Mouse (Mus musculus): Measurements from ENCODE around the gene Hint1. TPM values are rescaled to one million over a fixed set of nuclear protein-coding genes. Genes with fewer than 3 reads are reported as not detected.
"Not testable (repeated sequence)": the region's sequence is repeated elsewhere in the genome, so short reads cannot be mapped to it uniquely, and the experiment has no call there.

Hint1 gene
- polyA plus RNA-seq, 1 experiment, result 249 TPM

GRCm38 (mm10) chr11:54836106-54836505 is 30.1 kb upstream of the Hint1 start:
- TF ChIP-seq POLR2A (IDR thresholded peaks at IDR 0.05; ENCODE audit: borderline replicate concordance, control insufficient read depth, low read depth, low read length), result no peak
- TF ChIP-seq CTCF (IDR thresholded peaks at IDR 0.05; ENCODE audit: control insufficient read depth, insufficient read depth, low read length), result no peak
- no peak overlapping the region for H3K27ac ChIP-seq (ENCODE audit: control insufficient read depth, insufficient read depth, low read depth, low read length, poor library complexity)
- no peak overlapping the region for H3K4me3 ChIP-seq (replicated peaks; ENCODE audit: control insufficient read depth, low read depth, low read length)
- WGBS, result 81% methylated on average over 9 of the region's 9 CpGs
- no peaks in the 10 kb centered on the region for H3K4me1 ChIP-seq (ENCODE audit: control insufficient read depth, insufficient read depth, low read length)

- Histone ChIP-seq H3K4me1 (ENCODE audit: control insufficient read depth, insufficient read depth, low read length) (no peaks in the 10 kb centered on the region; the same call in 1 of the 2 replicates), H3K4me3 (replicated peaks; ENCODE audit: control insufficient read depth, low read depth, low read length) (no peak overlapping the region), H3K27ac (ENCODE audit: control insufficient read depth, insufficient read depth, low read depth, low read length, poor library complexity) (no peak overlapping the region)
- TF ChIP-seq CTCF (IDR thresholded peaks at IDR 0.05; ENCODE audit: control insufficient read depth, insufficient read depth, low read length), result no peak
- TF ChIP-seq POLR2A (IDR thresholded peaks at IDR 0.05; ENCODE audit: borderline replicate concordance, control insufficient read depth, low read depth, low read length), result no peak
- WGBS, result 84% methylated on average over 4 of the region's 4 CpGs
Observed at GRCm38 (mm10) chr11:54839696-54840095, 26.5 kb upstream of the Hint1 start.

GRCm38 (mm10) chr11:54840891-54841290 is 25.3 kb upstream of the Hint1 start:
- Histone ChIP-seq H3K4me1 (ENCODE audit: control insufficient read depth, insufficient read depth, low read length) (no peaks in the 10 kb centered on the region; the same call in 1 of the 2 replicates), H3K27ac (ENCODE audit: control insufficient read depth, insufficient read depth, low read depth, low read length, poor library complexity) (no peak overlapping the region), H3K4me3 (replicated peaks; ENCODE audit: control insufficient read depth, low read depth, low read length) (no peak overlapping the region)
- 92% methylated on average over 11 of the region's 11 CpGs for WGBS
- TF ChIP-seq POLR2A (IDR thresholded peaks at IDR 0.05; ENCODE audit: borderline replicate concordance, control insufficient read depth, low read depth, low read length), result no peak
- TF ChIP-seq CTCF (IDR thresholded peaks at IDR 0.05; ENCODE audit: control insufficient read depth, insufficient read depth, low read length), result no peak

- WGBS, result 1% methylated on average over 9 of the region's 9 CpGs
- TF ChIP-seq POLR2A (IDR thresholded peaks at IDR 0.05; ENCODE audit: borderline replicate concordance, control insufficient read depth, low read depth, low read length) (no peak), CTCF (IDR thresholded peaks at IDR 0.05; ENCODE audit: control insufficient read depth, insufficient read depth, low read length) (no peak)
- H3K4me1 ChIP-seq (ENCODE audit: control insufficient read depth, insufficient read depth, low read length), result no peaks in the 10 kb centered on the region; the same call in 1 of the 2 replicates
- H3K27ac ChIP-seq (ENCODE audit: control insufficient read depth, insufficient read depth, low read depth, low read length, poor library complexity), result no peak overlapping the region
- no peak overlapping the region for H3K4me3 ChIP-seq (replicated peaks; ENCODE audit: control insufficient read depth, low read depth, low read length)
Observed at GRCm38 (mm10) chr11:54844424-54844823, 21.8 kb upstream of the Hint1 start.

- no peak for TF ChIP-seq CTCF (IDR thresholded peaks at IDR 0.05; ENCODE audit: control insufficient read depth, insufficient read depth, low read length)
- TF ChIP-seq POLR2A (IDR thresholded peaks at IDR 0.05; ENCODE audit: borderline replicate concordance, control insufficient read depth, low read depth, low read length), result no peak
- no peaks in the 10 kb centered on the region; the same call in 1 of the 2 replicates for H3K4me1 ChIP-seq (ENCODE audit: control insufficient read depth, insufficient read depth, low read length)
- H3K4me3 ChIP-seq (replicated peaks; ENCODE audit: control insufficient read depth, low read depth, low read length), result no peak overlapping the region
- 26% methylated on average over 5 of the region's 5 CpGs for WGBS
- H3K27ac ChIP-seq (ENCODE audit: control insufficient read depth, insufficient read depth, low read depth, low read length, poor library complexity), result no peak overlapping the region
Observed at GRCm38 (mm10) chr11:54844959-54845358, 21.2 kb upstream of the Hint1 start.

- WGBS, result 67% methylated on average over 8 of the region's 8 CpGs
- no peak for TF ChIP-seq POLR2A (IDR thresholded peaks at IDR 0.05; ENCODE audit: borderline replicate concordance, control insufficient read depth, low read depth, low read length)
- no peak for TF ChIP-seq CTCF (IDR thresholded peaks at IDR 0.05; ENCODE audit: control insufficient read depth, insufficient read depth, low read length)
- H3K4me1 ChIP-seq (ENCODE audit: control insufficient read depth, insufficient read depth, low read length), result no peaks in the 10 kb centered on the region; the same call in 1 of the 2 replicates
- H3K4me3 ChIP-seq (replicated peaks; ENCODE audit: control insufficient read depth, low read depth, low read length), result no peak overlapping the region
- H3K27ac ChIP-seq (ENCODE audit: control insufficient read depth, insufficient read depth, low read depth, low read length, poor library complexity), result no peak overlapping the region
Observed at GRCm38 (mm10) chr11:54845470-54846442, 20.4 kb upstream of the Hint1 start.

GRCm38 (mm10) chr11:54849961-54850758 is 16.0 kb upstream of the Hint1 start:
- WGBS, result 30% methylated on average over 10 of the region's 10 CpGs

GRCm38 (mm10) chr11:54851656-54852055 is 14.5 kb upstream of the Hint1 start:
- WGBS, result 92% methylated on average over 12 of the region's 12 CpGs
- Histone ChIP-seq H3K4me3 (replicated peaks; ENCODE audit: control insufficient read depth, low read depth, low read length) (no peak overlapping the region), H3K27ac (ENCODE audit: control insufficient read depth, insufficient read depth, low read depth, low read length, poor library complexity) (no peak overlapping the region), H3K4me1 (ENCODE audit: control insufficient read depth, insufficient read depth, low read length) (no peaks in the 10 kb centered on the region; the same call in 1 of the 2 replicates)
- TF ChIP-seq POLR2A (IDR thresholded peaks at IDR 0.05; ENCODE audit: borderline replicate concordance, control insufficient read depth, low read depth, low read length) (no peak), CTCF (IDR thresholded peaks at IDR 0.05; ENCODE audit: control insufficient read depth, insufficient read depth, low read length) (no peak)

More at GRCm38 (mm10) chr11:54849961-54850758, 16.0 kb upstream of the Hint1 start:
- peak overlapping the region; percentile 37; the same call in 1 of the 2 replicates for H3K27ac ChIP-seq (ENCODE audit: control insufficient read depth, insufficient read depth, low read depth, low read length, poor library complexity)
- no peak overlapping the region for H3K4me3 ChIP-seq (replicated peaks; ENCODE audit: control insufficient read depth, low read depth, low read length)
- no peaks in the 10 kb centered on the region; the same call in 1 of the 2 replicates for H3K4me1 ChIP-seq (ENCODE audit: control insufficient read depth, insufficient read depth, low read length)
- TF ChIP-seq CTCF (IDR thresholded peaks at IDR 0.05; ENCODE audit: control insufficient read depth, insufficient read depth, low read length), result no peak

GRCm38 (mm10) chr11:54858880-54859279 is 7.3 kb upstream of the Hint1 start:
- WGBS, result 91% methylated on average over 11 of the region's 12 CpGs
- H3K27ac ChIP-seq (ENCODE audit: control insufficient read depth, insufficient read depth, low read depth, low read length, poor library complexity); H3K4me1 ChIP-seq (ENCODE audit: control insufficient read depth, insufficient read depth, low read length); H3K4me3 ChIP-seq (replicated peaks; ENCODE audit: control insufficient read depth, low read depth, low read length): not testable (repeated sequence)
